Mouse (Mus musculus): ENCODE data around the gene Tmem221. TPM values are rescaled to one million over a fixed set of nuclear protein-coding genes. Genes with fewer than 3 reads are reported as not detected.

Tmem221 gene
- total and polyA plus RNA-seq, 3 experiments = not detected

DNA sequence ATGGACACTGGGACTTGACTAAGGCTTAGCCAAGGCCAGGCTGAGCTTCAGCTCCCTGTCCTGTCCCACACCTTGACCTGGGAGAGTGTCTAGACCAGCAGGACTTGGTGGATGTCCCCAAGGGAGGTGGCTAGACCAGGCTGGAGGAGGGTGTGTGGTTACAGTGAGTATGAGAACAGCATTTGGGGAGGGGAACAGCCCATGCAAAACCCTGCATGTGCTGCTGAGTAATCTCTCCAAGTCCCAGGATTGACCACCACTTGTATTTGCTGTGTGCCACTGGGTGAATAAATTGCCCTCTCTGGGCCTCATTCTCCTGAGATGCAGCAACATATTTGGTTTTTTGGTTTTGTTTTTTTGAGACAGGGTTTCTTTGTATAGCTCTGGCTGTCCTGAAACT is 39.7 kb upstream of the Tmem221 start:
- peaks cover 91% of the 10 kb centered on the region for H3K36me3 ChIP-seq (replicated peaks)
- TF ChIP-seq GATA2 (IDR thresholded peaks at IDR 0.05; ENCODE audit: borderline replicate concordance, low read depth, low read length) (no peak), GATA1 (IDR thresholded peaks at IDR 0.05; ENCODE audit: borderline replicate concordance, low read length) (no peak), CTCF (IDR thresholded peaks at IDR 0.05; ENCODE audit: low read depth, low read length) (no peak), POLR2AphosphoS5 (IDR thresholded peaks at IDR 0.05; ENCODE audit: insufficient replicate concordance, low read depth, low read length) (no peak), TAL1 (conservative IDR thresholded peaks at IDR 0.05; ENCODE audit: low read depth, low read length) (no peak)

GRCm38 (mm10) chr8:71597451-71597850 is 38.8 kb upstream of the Tmem221 start, which contains the start of gene Fam129c:
Gene Fam129c (plus strand): TSS chr8:71597648.
- ATAC-seq (ENCODE audit: extremely low read depth, insufficient number of reproducible peaks, low FRiP score, poor library complexity, severe bottlenecking) (no peak), DNase-seq (ENCODE audit: low spot score) (no peak)
- no peak for TF ChIP-seq CTCF (IDR thresholded peaks at IDR 0.05; ENCODE audit: low read depth, low read length)
- no peak for TF ChIP-seq TAL1 (conservative IDR thresholded peaks at IDR 0.05; ENCODE audit: low read depth, low read length)
- no peak for TF ChIP-seq GATA2 (IDR thresholded peaks at IDR 0.05; ENCODE audit: borderline replicate concordance, low read depth, low read length)
- TF ChIP-seq POLR2AphosphoS5 (IDR thresholded peaks at IDR 0.05; ENCODE audit: insufficient replicate concordance, low read depth, low read length) = no peak
- no peak for TF ChIP-seq GATA1 (IDR thresholded peaks at IDR 0.05; ENCODE audit: borderline replicate concordance, low read length)
- Histone ChIP-seq H3K4me1 (ENCODE audit: insufficient read depth, low read depth, low read length) (peaks cover 52% of the 10 kb centered on the region), H3K27me3 (ENCODE audit: insufficient read depth, low read length) (no peaks in the 10 kb centered on the region), H3K36me3 (replicated peaks) (peaks cover 90% of the 10 kb centered on the region), H3K4me3 (ENCODE audit: low read depth, low read length) (no peak within 1 kb of the TSS; the same call in 1 of the 2 replicates), H3K9me3 (replicated peaks) (no peaks in the 10 kb centered on the region)

More for the DNA sequence above, 39.7 kb upstream of the Tmem221 start:
- Histone ChIP-seq H3K27me3 (ENCODE audit: insufficient read depth, low read length) (no peaks in the 10 kb centered on the region), H3K4me1 (ENCODE audit: insufficient read depth, low read depth, low read length) (peaks cover 44% of the 10 kb centered on the region), H3K4me3 (ENCODE audit: low read depth, low read length) (no peak overlapping the region), H3K9me3 (replicated peaks) (no peaks in the 10 kb centered on the region)
- DNase-seq (ENCODE audit: low spot score) = no peak
- no peak for ATAC-seq (ENCODE audit: extremely low read depth, insufficient number of reproducible peaks, low FRiP score, poor library complexity, severe bottlenecking)

- no peak overlapping the region for H3K4me3 ChIP-seq (ENCODE audit: low read depth, low read length)
- H3K36me3 ChIP-seq (replicated peaks) = peaks cover 83% of the 10 kb centered on the region
- H3K4me1 ChIP-seq (ENCODE audit: insufficient read depth, low read depth, low read length) = peaks cover 52% of the 10 kb centered on the region
- no peaks in the 10 kb centered on the region for H3K9me3 ChIP-seq (replicated peaks)
- ATAC-seq (ENCODE audit: extremely low read depth, insufficient number of reproducible peaks, low FRiP score, poor library complexity, severe bottlenecking) (no peak), DNase-seq (ENCODE audit: low spot score) (peak; percentile 39)
- H3K27me3 ChIP-seq (ENCODE audit: insufficient read depth, low read length) = no peaks in the 10 kb centered on the region
- TF ChIP-seq POLR2AphosphoS5 (IDR thresholded peaks at IDR 0.05; ENCODE audit: insufficient replicate concordance, low read depth, low read length) = no peak
- TF ChIP-seq TAL1 (conservative IDR thresholded peaks at IDR 0.05; ENCODE audit: low read depth, low read length) = no peak
- TF ChIP-seq CTCF (IDR thresholded peaks at IDR 0.05; ENCODE audit: low read depth, low read length) = no peak
- no peak for TF ChIP-seq GATA2 (IDR thresholded peaks at IDR 0.05; ENCODE audit: borderline replicate concordance, low read depth, low read length)
- TF ChIP-seq GATA1 (IDR thresholded peaks at IDR 0.05; ENCODE audit: borderline replicate concordance, low read length) = no peak
These were observed 38.1 kb upstream of the Tmem221 start for GRCm38 (mm10) chr8:71596798-71597197.

- ATAC-seq (ENCODE audit: extremely low read depth, insufficient number of reproducible peaks, low FRiP score, poor library complexity, severe bottlenecking) (no peak), DNase-seq (ENCODE audit: low spot score) (no peak)
- no peak overlapping the region; the same call in 1 of the 2 replicates for H3K4me3 ChIP-seq (ENCODE audit: low read depth, low read length)
- no peaks in the 10 kb centered on the region for H3K27me3 ChIP-seq (ENCODE audit: insufficient read depth, low read length)
- peaks cover 82% of the 10 kb centered on the region for H3K36me3 ChIP-seq (replicated peaks)
- TF ChIP-seq CTCF (IDR thresholded peaks at IDR 0.05; ENCODE audit: low read depth, low read length) (no peak), GATA2 (IDR thresholded peaks at IDR 0.05; ENCODE audit: borderline replicate concordance, low read depth, low read length) (no peak), POLR2AphosphoS5 (IDR thresholded peaks at IDR 0.05; ENCODE audit: insufficient replicate concordance, low read depth, low read length) (no peak), TAL1 (conservative IDR thresholded peaks at IDR 0.05; ENCODE audit: low read depth, low read length) (no peak), GATA1 (IDR thresholded peaks at IDR 0.05; ENCODE audit: borderline replicate concordance, low read length) (no peak)
- H3K9me3 ChIP-seq (replicated peaks) = no peaks in the 10 kb centered on the region
- peaks cover 55% of the 10 kb centered on the region for H3K4me1 ChIP-seq (ENCODE audit: insufficient read depth, low read depth, low read length)
These were observed 37.7 kb upstream of the Tmem221 start for GRCm38 (mm10) chr8:71596384-71596783.

GRCm38 (mm10) chr8:71595862-71596261 is 37.2 kb upstream of the Tmem221 start:
- peak; percentile 77 for DNase-seq (ENCODE audit: low spot score)
- H3K4me3 ChIP-seq (ENCODE audit: low read depth, low read length) = peak overlapping the region; percentile 50; the same call in 1 of the 2 replicates
- H3K4me1 ChIP-seq (ENCODE audit: insufficient read depth, low read depth, low read length) = peaks cover 60% of the 10 kb centered on the region
- ATAC-seq (ENCODE audit: extremely low read depth, insufficient number of reproducible peaks, low FRiP score, poor library complexity, severe bottlenecking) = no peak
- no peaks in the 10 kb centered on the region for H3K27me3 ChIP-seq (ENCODE audit: insufficient read depth, low read length)
- TF ChIP-seq CTCF (IDR thresholded peaks at IDR 0.05; ENCODE audit: low read depth, low read length) (peak; percentile 95), GATA1 (IDR thresholded peaks at IDR 0.05; ENCODE audit: borderline replicate concordance, low read length) (no peak), TAL1 (conservative IDR thresholded peaks at IDR 0.05; ENCODE audit: low read depth, low read length) (no peak), GATA2 (IDR thresholded peaks at IDR 0.05; ENCODE audit: borderline replicate concordance, low read depth, low read length) (no peak), POLR2AphosphoS5 (IDR thresholded peaks at IDR 0.05; ENCODE audit: insufficient replicate concordance, low read depth, low read length) (no peak)
- H3K9me3 ChIP-seq (replicated peaks) = no peaks in the 10 kb centered on the region
- peaks cover 83% of the 10 kb centered on the region for H3K36me3 ChIP-seq (replicated peaks)

GRCm38 (mm10) chr8:71594324-71594722 is 35.7 kb upstream of the Tmem221 start:
- H3K36me3 ChIP-seq (replicated peaks) = peaks cover 79% of the 10 kb centered on the region
- no peak for TF ChIP-seq TAL1 (conservative IDR thresholded peaks at IDR 0.05; ENCODE audit: low read depth, low read length)
- no peak for TF ChIP-seq GATA2 (IDR thresholded peaks at IDR 0.05; ENCODE audit: borderline replicate concordance, low read depth, low read length)
- no peak for ATAC-seq (ENCODE audit: extremely low read depth, insufficient number of reproducible peaks, low FRiP score, poor library complexity, severe bottlenecking)
- no peak for DNase-seq (ENCODE audit: low spot score)
- H3K4me3 ChIP-seq (ENCODE audit: low read depth, low read length) = peak overlapping the region; percentile 94; the same call in 1 of the 2 replicates
- no peaks in the 10 kb centered on the region for H3K9me3 ChIP-seq (replicated peaks)
- peaks cover 73% of the 10 kb centered on the region for H3K4me1 ChIP-seq (ENCODE audit: insufficient read depth, low read depth, low read length)
- no peaks in the 10 kb centered on the region for H3K27me3 ChIP-seq (ENCODE audit: insufficient read depth, low read length)

All from G1E (cell line).